ENCODE assay signal across 18 mouse cellular contexts in genomic region chr17:51892856-51893255, GRCm38 (mm10).
"Had no signal": no experiment of that assay in that cellular context is flagged by ENCODE, and none has a peak within 500 bp of the region (broad histone marks: within the 10 kb centered on the region; RNA-seq: fewer than 3 reads in every experiment).

No protein-coding gene starts in this region.

- DNase-seq: liver, embryonic 13.5 days; liver, postnatal 0 days; lung, adult 2 months; lung, postnatal 14 days; lung, postnatal 36 days; retina, postnatal 1 day; right cerebral cortex, adult 18-20 months; right cerebral cortex, postnatal 25 days; right cerebral cortex, postnatal 4 days; spleen, adult 18-20 months had no signal

- H3K36me3 ChIP-seq: liver, embryonic 13.5 days; liver, embryonic 15.5 days; lung, embryonic 15.5 days; midbrain, embryonic 13.5 days; midbrain, embryonic 15.5 days; neural tube, embryonic 13.5 days; neural tube, embryonic 15.5 days had no signal

- H3K27ac ChIP-seq: liver, embryonic 13.5 days; liver, embryonic 15.5 days; lung, embryonic 15.5 days; macrophage; midbrain, embryonic 13.5 days; midbrain, embryonic 15.5 days; neural tube, embryonic 13.5 days; neural tube, embryonic 15.5 days had no signal

- H3K4me1 ChIP-seq: liver, embryonic 13.5 days; liver, embryonic 15.5 days; lung, embryonic 15.5 days; megakaryocyte, embryonic 14.5 days; midbrain, embryonic 13.5 days; midbrain, embryonic 15.5 days; neural tube, embryonic 13.5 days; neural tube, embryonic 15.5 days had no signal

- H3K27me3 ChIP-seq: liver, embryonic 13.5 days; liver, embryonic 15.5 days; lung, embryonic 15.5 days; megakaryocyte, embryonic 14.5 days; midbrain, embryonic 13.5 days; midbrain, embryonic 15.5 days; neural tube, embryonic 13.5 days; neural tube, embryonic 15.5 days had no signal

- H3K4me3 ChIP-seq: liver, embryonic 13.5 days; liver, embryonic 15.5 days; lung, embryonic 15.5 days; megakaryocyte, embryonic 14.5 days; midbrain, embryonic 13.5 days; midbrain, embryonic 15.5 days; neural tube, embryonic 13.5 days; neural tube, embryonic 15.5 days had no signal
